Mouse (Mus musculus) forebrain, embryonic 12.5 days (tissue): Measurements from ENCODE around the gene Gm20388. TPM values are rescaled to one million over a fixed set of nuclear protein-coding genes. Genes with fewer than 3 reads are reported as not detected.

Source experiments
- ATAC-seq: fragments of 200-750 bp; cut with Nextera tagmentation; 2 replicates; pipeline ENCODE4 v1.8.0; 2017; ENCODE audit warnings: moderate TSS enrichment; ENCODE audit not compliant: low FRiP score
- H3K27ac ChIP-seq: fragments of 300-500 bp; sonication (generic); 2 replicates; pipeline ENCODE4 v1.5.1; 2016; ENCODE audit warnings: mild to moderate bottlenecking
- H3K27me3 ChIP-seq: fragments of 300-500 bp; sonication (generic); 2 replicates; pipeline ENCODE4 v1.6.1; 2016; ENCODE audit warnings: mild to moderate bottlenecking
- H3K36me3 ChIP-seq: fragments of 300-500 bp; sonication (generic); replicated peaks from 2 replicates; pipeline ENCODE4 v1.6.1; 2016; ENCODE audit warnings: mild to moderate bottlenecking
- H3K4me1 ChIP-seq: fragments of 300-500 bp; sonication (generic); 2 replicates; pipeline ENCODE4 v1.6.1; 2016
- H3K4me2 ChIP-seq: fragments of 300-500 bp; sonication (generic); 2 replicates; pipeline ENCODE4 v1.6.1; 2016; ENCODE audit warnings: mild to moderate bottlenecking, moderate library complexity
- H3K4me3 ChIP-seq: fragments of 300-500 bp; sonication (generic); replicated peaks from 2 replicates; pipeline ENCODE4 v1.5.1; 2016; ENCODE audit warnings: mild to moderate bottlenecking
- H3K9ac ChIP-seq: fragments of 300-500 bp; sonication (generic); 2 replicates; pipeline ENCODE4 v1.6.1; 2016; ENCODE audit warnings: mild to moderate bottlenecking
- H3K9me3 ChIP-seq: fragments of 300-500 bp; sonication (generic); 2 replicates; pipeline ENCODE4 v1.6.1; 2016
- whole genome bisulfite sequencing: fragments of 180-500 bp; shearing (Covaris S2); methylation state at CpG from one replicate; pipeline ENCODE4 v1.1.7; 2016; 5-methylcytosine and 5-hydroxymethylcytosine counted together
- polyA plus RNA-seq: library from polyadenylated mRNA; unstranded; fragments of >200 nt; fragmentation: Nextera tagmentation; extraction: Ambion mirVana; gene quantifications from 2 replicates; pipeline ENCODE4 v1.2.1, GENCODE M21; 2016

The Gm20388 gene
- polyA plus RNA-seq, 1 experiment from 2014 or later = not detected

DNA sequence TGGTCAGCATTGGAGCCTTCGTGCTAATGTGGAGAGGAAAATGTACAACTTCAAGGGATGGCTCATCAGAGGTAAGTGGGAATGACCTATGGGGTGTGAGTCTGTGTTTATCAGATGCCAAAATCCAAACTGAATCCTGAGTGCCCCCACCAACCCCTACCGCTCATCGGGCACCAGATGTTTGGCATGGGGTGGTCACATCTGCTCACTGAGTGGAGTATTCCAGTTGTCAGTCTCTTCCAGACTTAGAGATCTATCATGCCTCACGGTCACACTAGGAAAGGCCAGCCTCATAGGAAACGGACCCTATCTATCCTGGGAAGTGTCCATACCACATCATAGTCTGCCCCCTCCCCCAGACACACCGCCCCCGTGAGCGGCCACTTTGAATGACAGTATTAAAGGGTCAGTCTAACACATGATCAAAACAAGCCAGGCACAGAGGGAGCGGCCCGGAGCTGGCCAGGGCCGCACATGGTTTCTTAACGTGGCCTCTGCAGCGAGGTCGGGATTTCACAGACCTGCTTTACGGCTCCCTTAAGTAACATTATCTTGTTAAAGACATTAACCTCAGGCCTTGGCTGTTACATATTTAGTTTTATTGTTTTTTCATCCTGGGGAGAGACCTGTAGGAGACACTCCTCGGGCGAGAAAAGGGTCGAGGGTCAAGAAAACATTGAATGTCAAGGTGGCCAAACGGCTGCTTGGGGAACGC, 1122.8 kb downstream of the Gm20388 start:
- Histone ChIP-seq H3K9ac (no peak overlapping the region), H3K27ac (no peak overlapping the region), H3K4me2 (no peak overlapping the region), H3K27me3 (peaks cover 21% of the 10 kb centered on the region; the same call in 1 of the 2 replicates), H3K36me3 (no peaks in the 10 kb centered on the region), H3K4me1 (no peaks in the 10 kb centered on the region), H3K4me3 (no peak overlapping the region), H3K9me3 (no peaks in the 10 kb centered on the region)
- WGBS = 88% methylated on average over 20 of the region's 20 CpGs
- no peak for ATAC-seq

DNA sequence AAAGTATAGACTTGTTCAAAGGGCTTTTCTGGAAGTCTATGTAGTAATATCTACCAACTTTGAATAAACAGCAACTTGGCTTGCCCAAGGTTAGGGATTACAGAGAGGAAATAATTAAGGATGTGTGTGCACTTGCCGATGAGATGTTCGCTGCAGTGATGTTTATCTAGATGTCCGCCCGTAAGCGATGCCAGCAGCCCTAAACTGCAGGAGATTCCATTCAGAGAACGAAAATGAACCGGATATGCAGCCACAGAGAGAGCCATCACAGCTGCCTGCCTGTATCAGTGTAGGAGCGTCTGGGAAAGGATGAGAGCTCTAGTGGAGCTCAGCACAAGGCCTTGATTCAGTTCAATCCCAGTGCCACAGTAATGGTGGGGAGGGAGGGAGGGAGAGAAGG, 1125.0 kb downstream of the Gm20388 start:
- 90% methylated on average over 8 of the region's 8 CpGs for whole genome bisulfite sequencing
- Histone ChIP-seq H3K4me3 (no peak overlapping the region), H3K4me1 (no peaks in the 10 kb centered on the region), H3K9ac (no peak overlapping the region), H3K27me3 (peaks cover 32% of the 10 kb centered on the region; the same call in 1 of the 2 replicates), H3K9me3 (no peaks in the 10 kb centered on the region), H3K4me2 (no peak overlapping the region), H3K36me3 (no peaks in the 10 kb centered on the region), H3K27ac (no peak overlapping the region)
- ATAC-seq = no peak

DNA sequence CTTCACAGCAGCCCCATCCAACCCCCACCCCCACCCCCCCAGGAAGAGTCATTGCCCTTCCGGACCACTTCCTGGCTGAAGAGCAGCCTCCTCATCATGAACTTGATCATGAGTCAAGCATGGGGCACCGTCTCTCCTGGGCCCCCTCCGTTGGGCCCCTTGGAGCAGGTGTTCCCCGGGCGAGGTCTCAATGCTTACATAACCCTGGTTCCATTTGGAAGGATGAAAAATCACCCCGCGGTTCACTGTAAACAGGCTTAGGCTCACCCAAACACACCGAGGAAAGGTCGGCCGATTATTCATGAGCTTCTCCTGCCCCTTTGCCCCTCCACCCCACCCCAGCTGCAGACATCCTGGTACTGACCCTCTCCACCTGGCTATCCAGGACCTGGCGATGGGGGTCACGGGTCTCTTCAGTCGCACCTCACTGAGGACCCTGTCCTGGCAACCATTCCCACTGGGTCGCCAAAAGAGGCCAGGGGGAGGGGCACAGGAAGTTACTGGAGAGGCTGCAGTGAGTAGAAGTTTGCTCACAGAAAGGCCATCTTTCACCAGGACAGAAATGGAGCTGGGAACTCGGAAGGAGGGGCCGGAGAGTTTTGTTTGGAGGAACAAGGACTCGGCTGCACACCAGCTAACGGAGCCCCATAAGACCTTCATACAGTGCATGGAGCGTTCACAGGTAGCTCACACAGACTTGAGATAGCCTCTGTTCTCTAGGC, 1133.2 kb downstream of the Gm20388 start:
- H3K27me3 ChIP-seq = 0 out of 2 replicates have a peak, but pooled peaks cover 14% of the 10 kb centered on the region
- no peak overlapping the region for H3K4me3 ChIP-seq

DNA sequence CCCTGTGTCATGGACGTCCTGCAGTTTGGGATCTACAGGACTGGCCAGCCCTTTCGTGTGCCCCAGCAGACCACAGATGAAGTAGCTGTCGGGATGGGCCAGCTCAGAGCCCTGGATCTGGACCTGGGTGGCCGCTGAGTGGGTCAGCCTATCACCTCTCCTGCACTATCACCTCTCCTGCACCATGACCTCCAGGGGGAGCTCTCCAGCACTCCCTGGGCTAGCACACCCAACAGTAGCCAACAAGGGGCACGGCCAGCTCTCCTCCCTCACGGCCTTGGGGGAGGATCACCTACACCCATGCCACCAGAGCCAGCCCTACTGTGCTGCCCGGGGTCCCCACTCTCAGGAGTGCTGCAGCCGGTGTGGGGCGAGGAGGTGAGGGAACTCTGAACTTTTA, 1136.8 kb downstream of the Gm20388 start:
- H3K27ac ChIP-seq = no peak overlapping the region
- H3K9ac ChIP-seq = no peak overlapping the region
- no peak overlapping the region for H3K4me3 ChIP-seq
- H3K27me3 ChIP-seq = peaks cover 17% of the 10 kb centered on the region
- no peaks in the 10 kb centered on the region for H3K36me3 ChIP-seq
- no peak for ATAC-seq
- H3K4me2 ChIP-seq = no peak overlapping the region
- H3K9me3 ChIP-seq = no peaks in the 10 kb centered on the region
- no peaks in the 10 kb centered on the region for H3K4me1 ChIP-seq
- WGBS = 68% methylated on average over 9 of the region's 9 CpGs

More for the DNA sequence above, 1133.2 kb downstream of the Gm20388 start:
- Histone ChIP-seq H3K9ac (no peak overlapping the region), H3K36me3 (no peaks in the 10 kb centered on the region), H3K4me2 (no peak overlapping the region), H3K9me3 (no peaks in the 10 kb centered on the region), H3K27ac (no peak overlapping the region), H3K4me1 (no peaks in the 10 kb centered on the region)
- no peak for ATAC-seq
- WGBS = 67% methylated on average over 19 of the region's 19 CpGs

DNA sequence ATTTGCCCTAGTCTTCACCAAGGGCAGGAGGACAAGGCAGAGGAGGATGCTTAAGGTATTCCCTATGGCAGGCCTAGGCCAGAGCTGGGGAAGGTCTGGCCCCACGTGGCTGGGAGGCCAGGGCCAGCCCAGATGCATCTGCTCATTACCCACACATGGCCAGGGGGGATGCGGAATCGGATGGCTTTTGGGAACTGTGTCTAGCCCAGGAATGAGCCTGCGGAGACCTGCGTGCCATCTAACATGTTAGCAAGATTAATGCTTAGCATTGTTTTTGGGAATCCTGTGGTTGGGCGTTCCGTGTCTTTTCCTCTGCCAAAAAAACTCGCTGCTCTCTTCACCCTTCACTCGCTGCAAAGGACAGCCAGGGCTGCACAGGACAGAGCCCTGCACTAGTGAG, 1147.4 kb downstream of the Gm20388 start:
- Histone ChIP-seq H3K27ac (no peak overlapping the region), H3K9me3 (no peaks in the 10 kb centered on the region), H3K4me3 (no peak overlapping the region), H3K27me3 (peaks cover 29% of the 10 kb centered on the region), H3K4me2 (no peak overlapping the region), H3K4me1 (no peaks in the 10 kb centered on the region), H3K36me3 (no peaks in the 10 kb centered on the region), H3K9ac (no peak overlapping the region)
- 72% methylated on average over 9 of the region's 9 CpGs for WGBS
- ATAC-seq = no peak

DNA sequence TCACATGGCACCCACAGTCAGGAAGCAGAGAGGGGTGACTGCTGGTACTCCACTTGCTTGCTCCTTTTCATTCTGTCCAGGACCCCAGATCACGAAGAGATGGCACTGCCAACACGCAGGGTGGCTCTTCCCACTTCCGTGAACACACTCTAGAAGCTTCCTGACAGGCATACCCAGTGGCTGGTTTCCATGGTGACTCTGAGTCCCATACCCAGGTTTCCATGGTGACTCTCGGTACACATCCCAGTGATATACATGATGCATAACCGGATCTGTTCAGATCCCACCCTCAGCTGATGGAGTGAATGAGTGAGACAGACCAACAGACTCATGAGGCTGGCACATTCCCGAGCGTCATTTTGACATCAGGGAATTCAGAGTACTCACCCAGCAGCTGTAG, 1148.5 kb downstream of the Gm20388 start:
- H3K9ac ChIP-seq = no peak overlapping the region
- no peaks in the 10 kb centered on the region for H3K9me3 ChIP-seq
- H3K27ac ChIP-seq = no peak overlapping the region
- H3K4me3 ChIP-seq = no peak overlapping the region
- no peak overlapping the region for H3K4me2 ChIP-seq
- peaks cover 7% of the 10 kb centered on the region for H3K4me1 ChIP-seq
- 0 out of 2 replicates have a peak, but pooled peaks have one; percentile 23 for ATAC-seq
- WGBS = 75% methylated on average over 7 of the region's 7 CpGs
- H3K27me3 ChIP-seq = peaks cover 25% of the 10 kb centered on the region
- no peaks in the 10 kb centered on the region for H3K36me3 ChIP-seq

DNA sequence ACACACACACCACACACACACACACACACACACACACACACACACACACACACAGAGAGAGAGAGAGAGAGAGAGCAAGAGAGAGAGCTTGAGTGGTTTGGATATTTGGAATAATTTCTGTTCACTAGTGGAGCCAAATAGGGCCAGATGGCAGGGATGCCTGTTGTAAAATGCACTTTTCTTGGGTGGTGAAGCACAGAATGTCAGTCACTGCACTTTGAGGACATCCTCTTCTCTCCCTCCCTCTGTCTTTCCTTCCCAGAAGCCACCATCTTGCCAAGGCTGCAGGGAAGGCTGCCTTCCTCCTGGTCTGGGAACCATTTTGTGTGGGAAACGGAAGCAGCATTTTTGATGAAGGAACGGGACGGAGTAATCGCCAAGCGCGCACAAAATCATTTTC, 1151.9 kb downstream of the Gm20388 start:
- Histone ChIP-seq H3K4me3 (no peak overlapping the region), H3K9me3 (no peaks in the 10 kb centered on the region), H3K4me1 (peaks cover 8% of the 10 kb centered on the region), H3K36me3 (no peaks in the 10 kb centered on the region), H3K9ac (no peak overlapping the region), H3K27ac (no peak overlapping the region), H3K27me3 (peaks cover 42% of the 10 kb centered on the region), H3K4me2 (no peak overlapping the region)
- WGBS = 89% methylated on average over 6 of the region's 6 CpGs
- no peak for ATAC-seq

DNA sequence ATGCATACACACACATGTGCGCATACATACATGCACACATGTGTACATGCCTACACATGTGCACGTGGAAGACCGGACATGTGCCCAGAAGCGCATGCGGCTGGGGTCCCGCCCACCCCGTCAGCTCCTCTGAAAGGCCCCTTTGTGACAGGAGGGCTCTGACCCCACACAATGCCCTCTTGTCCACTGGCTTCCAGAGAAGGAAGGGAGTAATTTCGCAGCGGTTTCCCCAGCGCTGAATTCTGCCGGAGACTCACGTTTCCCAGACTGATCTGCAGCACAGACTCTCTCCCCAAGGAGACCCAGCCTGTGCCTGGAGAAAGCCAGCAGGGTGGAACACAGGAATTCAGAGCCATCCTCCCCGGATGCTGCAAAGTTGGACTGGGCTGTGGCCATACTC, 1153.0 kb downstream of the Gm20388 start:
- 30% methylated on average over 13 of the region's 13 CpGs for WGBS
- Histone ChIP-seq H3K4me2 (no peak overlapping the region), H3K27me3 (peaks cover 44% of the 10 kb centered on the region), H3K9ac (no peak overlapping the region), H3K36me3 (no peaks in the 10 kb centered on the region), H3K4me3 (no peak overlapping the region), H3K27ac (no peak overlapping the region), H3K4me1 (peaks cover 8% of the 10 kb centered on the region), H3K9me3 (no peaks in the 10 kb centered on the region)
- ATAC-seq = no peak

DNA sequence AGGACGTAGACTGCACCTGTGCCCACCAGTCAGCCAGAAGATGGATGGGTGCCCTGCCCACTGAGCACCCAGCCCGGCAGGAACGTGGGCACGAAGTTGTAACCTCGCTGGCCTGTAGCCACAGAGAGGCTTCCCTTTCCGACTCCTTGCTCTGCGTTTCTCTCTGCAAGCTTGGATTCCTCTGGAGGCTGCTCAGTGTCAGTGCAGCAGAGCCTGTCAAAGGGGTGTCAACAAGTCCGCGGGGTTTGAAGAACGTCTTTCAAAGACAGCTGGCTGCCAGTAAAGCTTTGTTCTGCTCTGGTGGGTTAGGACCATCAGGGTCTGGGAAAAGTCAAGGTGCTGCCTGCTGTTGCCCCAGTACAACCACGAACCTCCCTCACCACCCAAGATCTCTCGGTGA, 1160.8 kb downstream of the Gm20388 start:
- Histone ChIP-seq H3K9ac (no peak overlapping the region), H3K27ac (no peak overlapping the region), H3K36me3 (no peaks in the 10 kb centered on the region), H3K4me3 (no peak overlapping the region), H3K4me2 (no peak overlapping the region), H3K9me3 (no peaks in the 10 kb centered on the region), H3K27me3 (peaks cover 91% of the 10 kb centered on the region), H3K4me1 (peaks cover 12% of the 10 kb centered on the region)
- 3% methylated on average over 12 of the region's 12 CpGs for WGBS
- ATAC-seq = no peak

DNA sequence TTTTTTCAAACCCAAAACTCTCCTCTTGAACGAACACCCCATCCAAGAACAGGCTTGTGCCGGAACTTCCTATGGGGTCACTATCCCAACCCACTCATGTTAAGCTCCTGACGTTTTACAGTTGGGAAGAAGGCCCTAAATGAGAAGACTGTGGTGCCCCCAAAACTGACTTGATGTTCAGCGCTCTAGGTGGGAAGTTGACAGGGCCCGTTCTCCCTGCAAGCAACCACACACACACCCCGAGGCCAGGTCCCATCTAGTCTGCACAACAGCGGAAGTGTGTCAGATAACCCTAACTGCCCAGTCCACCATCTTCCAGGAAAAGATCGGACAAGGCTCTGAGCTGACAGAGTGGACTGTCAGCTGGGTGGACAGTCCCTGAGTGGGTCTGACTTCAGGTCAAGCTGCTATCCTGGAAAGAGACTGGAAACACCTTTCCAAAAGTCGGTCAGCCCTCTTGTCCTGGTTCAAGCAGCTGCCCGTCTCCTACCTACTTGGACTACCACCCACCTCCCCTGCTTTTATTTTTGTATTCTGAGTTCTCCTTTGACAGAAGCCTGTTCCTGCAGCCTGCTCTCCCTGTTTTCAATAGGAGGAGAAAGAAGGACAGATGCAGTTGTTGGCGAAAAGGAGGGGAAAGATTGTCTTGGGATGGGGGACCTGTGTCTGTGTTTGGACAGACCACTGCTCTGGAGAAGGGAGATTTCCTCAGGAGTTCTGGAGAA, 1161.9 kb downstream of the Gm20388 start:
- no peaks in the 10 kb centered on the region for H3K36me3 ChIP-seq
- no peak for ATAC-seq
- H3K4me1 ChIP-seq = peaks cover 12% of the 10 kb centered on the region
- H3K9me3 ChIP-seq = no peaks in the 10 kb centered on the region
- no peak overlapping the region for H3K4me3 ChIP-seq
- H3K4me2 ChIP-seq = no peak overlapping the region
- H3K9ac ChIP-seq = no peak overlapping the region
- H3K27me3 ChIP-seq = peaks cover 95% of the 10 kb centered on the region
- no peak overlapping the region for H3K27ac ChIP-seq
- 7% methylated on average over 11 of the region's 11 CpGs for WGBS

DNA sequence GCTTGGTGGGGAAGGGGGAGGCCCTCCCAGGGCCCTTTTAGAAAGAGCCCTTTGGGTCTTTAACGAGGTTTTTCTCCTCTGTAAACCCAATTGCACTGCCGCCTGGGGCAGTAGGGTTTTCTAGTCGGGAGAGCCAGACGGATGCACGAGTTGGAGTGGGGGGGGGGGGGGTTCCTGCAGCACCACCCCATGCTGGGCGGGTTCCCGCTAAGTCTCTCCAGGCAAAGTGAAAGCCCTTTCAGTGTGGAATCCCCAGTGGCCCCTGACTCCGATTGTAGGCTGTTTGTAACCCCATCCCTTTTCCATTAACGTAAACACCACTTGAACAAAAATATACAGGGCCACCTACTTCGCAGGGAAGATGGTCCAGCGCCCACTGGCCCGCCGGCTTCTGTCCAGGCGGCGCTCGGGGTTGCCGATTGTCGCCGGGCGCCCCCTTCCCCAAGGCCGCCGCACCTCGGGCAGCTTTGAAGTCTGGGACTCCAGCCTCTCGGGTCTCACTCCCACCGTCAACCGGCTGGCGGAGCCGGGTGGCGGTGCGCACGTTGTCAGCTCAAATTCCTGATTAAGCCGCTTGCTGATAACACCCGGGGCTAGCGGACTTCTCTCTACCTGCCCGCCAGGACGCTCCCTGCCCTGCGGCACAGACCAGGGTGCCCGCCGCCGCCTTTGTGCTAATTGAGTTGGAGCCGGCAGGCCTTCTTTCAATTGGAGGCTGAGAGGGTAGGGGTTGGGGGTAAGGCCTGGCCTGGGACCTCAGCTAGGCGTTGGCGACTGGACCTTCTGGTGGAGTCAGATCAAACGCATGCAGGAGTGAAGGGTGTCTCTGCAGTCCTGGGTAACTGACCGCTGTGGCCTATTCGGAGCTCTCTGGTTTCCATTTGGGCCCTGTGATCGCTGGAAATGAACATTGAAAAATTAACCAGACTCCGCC, 1162.8 kb downstream of the Gm20388 start:
- H3K27ac ChIP-seq = no peak overlapping the region
- H3K4me3 ChIP-seq = peak overlapping the region; percentile 17; the same call in 1 of the 2 replicates
- no peaks in the 10 kb centered on the region for H3K9me3 ChIP-seq
- ATAC-seq = no peak
- H3K4me2 ChIP-seq = no peak overlapping the region
- H3K4me1 ChIP-seq = peaks cover 12% of the 10 kb centered on the region
- H3K27me3 ChIP-seq = peaks cover 100% of the 10 kb centered on the region
- H3K9ac ChIP-seq = no peak overlapping the region
- under 1% methylated on average over 48 of the region's 48 CpGs for WGBS
- no peaks in the 10 kb centered on the region for H3K36me3 ChIP-seq
